Mouse (Mus musculus): ENCODE measurements around the gene Tab1.
"Not testable (repeated sequence)": the region's sequence is repeated elsewhere in the genome, so short reads cannot be mapped to it uniquely, and the experiment has no call there.

Tab1 gene

DNA sequence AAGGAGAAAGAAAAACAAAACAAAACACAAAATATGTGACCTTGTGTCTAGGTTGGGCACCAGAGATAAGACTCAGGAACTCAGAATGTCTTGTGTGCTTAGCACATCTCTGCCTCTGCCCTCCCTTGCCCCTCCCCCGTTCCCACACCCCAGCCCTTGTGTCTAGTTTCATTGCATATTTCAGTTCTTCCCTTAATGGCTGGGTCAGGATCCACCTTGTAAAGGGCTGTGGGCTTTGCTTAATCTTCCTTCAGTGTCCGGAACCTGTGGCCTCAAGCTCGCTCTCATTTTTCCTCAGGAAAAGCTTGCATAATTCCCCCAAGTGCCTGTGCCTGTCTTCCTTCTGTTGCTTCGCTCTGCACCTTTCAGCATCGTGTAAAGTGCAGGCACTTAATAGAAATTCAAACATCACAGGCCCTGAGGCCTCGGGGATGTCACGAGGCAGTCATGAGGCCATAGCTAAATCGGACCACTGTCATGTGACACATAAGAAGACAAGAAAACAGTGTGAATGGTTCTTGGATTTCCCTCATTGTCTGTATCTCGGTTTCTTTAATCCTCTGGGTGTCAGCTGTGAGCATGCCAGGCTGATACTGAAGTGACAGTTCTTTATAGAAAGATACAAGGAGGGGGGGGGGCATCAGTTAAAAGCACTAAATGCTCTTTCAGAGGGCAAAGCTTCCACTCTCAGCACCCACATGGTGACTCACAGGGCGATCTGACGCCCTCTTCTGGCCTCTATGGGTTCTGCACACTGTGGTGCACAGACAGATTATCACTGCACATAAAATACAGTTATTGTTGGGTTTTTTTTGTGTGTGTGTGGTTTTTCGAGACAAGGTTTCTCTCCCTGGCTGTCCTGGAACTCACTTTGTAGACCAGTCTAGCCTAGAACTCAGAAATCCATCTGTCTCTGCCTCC is 27.2 kb upstream of the Tab1 start:
- no peak for DNase-seq (ENCODE audit: extremely low read depth, low read depth)

DNA sequence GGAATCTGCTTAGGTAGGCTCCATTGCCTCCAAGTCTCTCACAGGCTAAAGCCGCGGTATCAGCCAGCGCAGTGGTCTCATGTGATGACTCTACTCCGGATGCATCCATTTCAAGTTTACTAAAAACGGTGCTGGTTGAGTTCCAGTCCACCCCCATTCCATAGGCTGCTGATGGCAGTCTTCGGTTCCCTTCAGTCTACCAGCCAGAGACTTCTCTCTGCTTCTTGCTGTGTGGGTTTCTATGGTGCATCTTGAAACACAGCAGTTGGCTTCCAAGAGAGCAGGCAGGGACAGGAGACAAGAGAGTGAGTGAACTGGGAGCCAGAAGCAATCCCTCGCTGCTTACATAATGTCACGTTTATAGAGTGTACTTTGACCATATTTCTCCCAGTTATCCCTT is 25.8 kb upstream of the Tab1 start:
- no peak for DNase-seq (ENCODE audit: extremely low read depth, low read depth)

DNA sequence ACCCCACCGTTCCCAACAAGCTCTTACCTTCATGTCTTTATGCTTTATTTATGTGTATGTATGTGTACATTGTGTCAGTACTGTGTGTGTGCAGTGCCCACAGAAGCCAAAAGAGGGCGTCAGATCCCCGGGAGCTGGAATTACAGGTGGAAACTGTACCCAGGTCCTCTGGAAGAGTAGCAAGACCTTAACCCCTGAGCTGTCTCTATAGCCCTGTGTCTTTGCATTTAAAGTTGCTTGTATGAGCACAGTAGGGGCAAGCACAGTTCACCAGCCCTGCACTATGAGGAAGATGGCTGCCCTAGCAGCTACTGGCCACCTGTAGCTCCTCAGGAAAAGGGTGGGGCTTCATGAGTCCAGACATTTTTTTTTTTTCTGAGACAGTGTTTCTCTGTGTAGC is 25.4 kb upstream of the Tab1 start:
- DNase-seq (ENCODE audit: extremely low read depth, low read depth): no peak

DNA sequence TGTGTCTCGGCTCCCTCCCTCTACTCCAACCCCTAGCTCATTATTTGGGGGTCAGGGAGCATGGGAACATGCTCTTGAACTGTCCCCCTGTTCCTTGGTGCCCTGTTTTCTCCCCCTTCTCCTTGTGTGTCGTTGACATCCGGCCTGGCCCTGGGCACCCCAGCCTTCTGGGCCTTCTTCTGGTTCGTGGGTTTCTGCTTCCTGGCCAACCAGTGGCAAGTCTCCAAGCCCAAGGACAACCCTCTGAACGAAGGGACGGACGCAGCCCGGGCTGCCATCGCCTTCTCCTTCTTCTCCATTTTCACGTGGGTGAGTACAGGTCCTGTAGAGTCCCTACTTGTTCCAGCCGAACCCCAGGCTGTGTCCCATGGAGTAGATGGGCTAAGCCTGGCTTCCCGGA is 21.5 kb upstream of the Tab1 start:
- DNase-seq (ENCODE audit: extremely low read depth, low read depth): no peak

DNA sequence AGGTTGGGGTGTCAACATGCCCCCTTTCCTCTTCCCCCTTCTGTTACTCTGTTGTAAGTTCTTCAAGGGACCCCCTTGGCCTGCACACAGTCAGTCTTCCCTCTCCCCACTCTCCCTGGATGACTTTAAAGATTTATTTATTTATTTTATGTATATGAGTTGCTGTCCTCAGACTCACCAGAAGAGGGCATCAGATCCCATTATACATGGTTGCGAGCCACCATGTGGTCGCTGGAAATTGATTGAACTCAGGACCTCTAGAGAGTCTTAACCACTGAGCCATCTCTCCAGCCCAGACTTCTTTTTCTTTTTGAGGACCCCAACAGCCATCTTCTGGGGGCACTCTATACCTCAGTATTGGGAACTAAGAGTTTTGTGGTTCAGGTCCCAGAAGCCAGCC is 20.4 kb upstream of the Tab1 start:
- no peak for DNase-seq (ENCODE audit: extremely low read depth, low read depth)

DNA sequence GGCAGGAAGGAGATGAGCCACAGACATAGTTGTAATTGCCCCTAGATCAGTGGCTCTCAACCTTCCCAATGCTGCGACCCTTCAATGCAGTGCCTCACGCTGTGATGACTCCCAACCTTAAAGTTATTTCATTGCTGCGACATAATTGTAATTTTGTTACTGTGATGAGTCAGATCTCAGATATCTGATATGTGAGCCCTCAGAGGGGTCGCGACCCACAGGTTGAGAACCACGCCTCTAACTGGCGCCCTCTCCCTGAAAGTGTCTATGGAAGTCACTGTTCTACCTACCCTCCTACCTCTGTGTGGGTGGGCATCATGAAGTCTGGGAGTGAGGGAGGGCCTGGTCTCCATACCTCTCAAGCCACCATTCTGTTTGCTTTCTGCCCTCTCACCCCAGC is 18.5 kb upstream of the Tab1 start:
- no peak for DNase-seq (ENCODE audit: extremely low read depth, low read depth)

DNA sequence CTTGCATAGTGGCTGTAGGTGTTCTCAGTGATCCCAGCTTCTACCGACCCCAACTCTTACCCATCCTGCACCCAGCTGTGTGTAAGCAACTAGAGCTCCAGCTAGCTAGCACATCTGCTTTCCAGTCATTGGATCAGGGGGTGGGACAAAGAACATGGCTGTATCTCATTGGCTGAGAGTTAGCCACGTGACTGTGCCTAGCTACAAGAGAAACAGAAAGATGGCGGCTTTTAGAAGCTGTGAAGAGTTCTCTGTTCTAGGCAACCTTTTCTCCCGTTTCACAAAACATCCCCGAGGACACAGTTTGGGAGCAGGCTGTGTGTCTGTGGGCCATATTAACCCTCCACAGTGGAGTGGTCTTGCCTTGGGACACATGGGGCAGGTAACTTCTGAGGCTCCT is 17.7 kb upstream of the Tab1 start:
- no peak for DNase-seq (ENCODE audit: extremely low read depth, low read depth)

DNA sequence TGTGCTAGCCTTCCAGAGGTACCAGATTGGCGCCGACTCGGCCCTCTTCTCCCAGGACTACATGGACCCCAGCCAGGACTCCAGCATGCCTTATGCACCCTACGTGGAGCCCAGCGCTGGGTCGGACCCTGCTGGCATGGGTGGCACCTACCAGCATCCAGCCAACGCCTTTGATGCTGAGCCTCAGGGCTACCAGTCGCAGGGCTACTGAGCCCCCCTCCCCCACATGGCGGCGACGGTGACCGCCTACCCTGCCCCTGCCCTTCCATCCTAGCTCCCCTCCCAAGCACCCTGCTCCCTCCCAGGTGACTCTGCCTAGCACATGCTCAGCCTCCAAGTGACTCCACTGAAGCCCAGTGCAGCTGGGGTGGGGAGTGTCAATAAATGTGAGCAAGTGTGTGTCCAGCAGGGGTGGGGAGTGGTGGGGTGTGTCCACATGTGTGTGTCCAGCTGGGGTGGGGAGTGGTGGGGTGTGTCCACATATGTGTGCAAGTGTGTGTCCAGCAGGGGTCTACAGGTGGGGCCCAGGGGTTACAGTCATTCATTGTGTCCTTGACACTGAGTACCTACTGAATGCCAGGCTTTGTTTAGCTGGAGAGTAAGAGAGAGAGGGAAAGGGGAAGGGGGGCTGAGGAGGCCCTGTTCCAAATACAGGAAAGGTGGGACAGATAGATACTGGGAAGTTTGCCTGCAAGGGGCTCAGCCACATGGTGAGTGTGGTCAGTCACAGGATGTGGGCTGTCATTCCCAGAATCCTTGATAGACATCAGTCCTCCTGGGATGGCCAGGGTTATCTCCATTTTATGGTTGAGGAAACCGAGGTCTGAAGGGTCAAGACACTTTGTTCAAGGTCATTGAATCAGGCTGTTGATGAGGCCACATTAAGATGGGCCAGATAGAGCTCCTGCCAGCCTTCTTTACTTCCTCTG is 16.8 kb upstream of the Tab1 start:
- no peak for DNase-seq (ENCODE audit: extremely low read depth, low read depth)

DNA sequence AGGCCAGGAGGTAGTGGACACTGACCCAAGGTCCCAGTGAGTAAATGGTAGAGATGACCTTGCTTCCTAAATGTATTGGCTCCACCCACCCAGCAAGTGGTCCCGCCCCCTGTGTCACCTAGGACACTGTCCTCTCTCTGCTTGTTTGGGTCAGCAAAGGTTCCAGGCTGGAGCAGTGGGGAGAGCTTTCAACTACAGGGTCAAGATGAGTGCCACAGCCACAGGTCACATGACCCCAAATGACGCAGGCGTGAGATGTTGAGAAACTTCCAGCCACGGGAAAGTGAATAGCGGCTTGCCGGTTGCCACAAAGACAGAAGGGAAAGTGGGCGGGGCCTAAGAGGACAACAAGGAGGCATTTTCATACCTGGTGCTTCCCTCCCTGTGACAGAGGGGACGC is 15.8 kb upstream of the Tab1 start:
- DNase-seq (ENCODE audit: extremely low read depth, low read depth): no peak

DNA sequence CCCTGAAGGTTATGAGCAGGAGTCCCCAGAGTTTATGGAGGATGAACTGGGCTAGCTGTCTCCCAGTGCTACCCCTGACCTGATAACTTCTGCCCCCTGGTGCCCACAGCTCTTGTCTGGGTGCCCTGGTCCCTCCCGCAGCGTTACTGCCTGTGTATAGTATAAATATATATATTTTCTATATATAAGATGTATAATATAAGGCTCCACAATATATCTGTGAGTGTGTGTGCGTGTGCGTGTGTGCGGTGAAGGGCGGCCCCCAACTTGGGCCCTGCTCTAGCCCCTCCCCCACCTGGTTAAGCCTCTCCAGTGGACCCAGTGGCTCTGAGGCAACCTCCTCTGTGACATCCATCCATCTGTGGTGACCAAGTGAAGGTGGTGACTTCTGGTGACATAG is 13.9 kb upstream of the Tab1 start:
- DNase-seq (ENCODE audit: extremely low read depth, low read depth): no peak

DNA sequence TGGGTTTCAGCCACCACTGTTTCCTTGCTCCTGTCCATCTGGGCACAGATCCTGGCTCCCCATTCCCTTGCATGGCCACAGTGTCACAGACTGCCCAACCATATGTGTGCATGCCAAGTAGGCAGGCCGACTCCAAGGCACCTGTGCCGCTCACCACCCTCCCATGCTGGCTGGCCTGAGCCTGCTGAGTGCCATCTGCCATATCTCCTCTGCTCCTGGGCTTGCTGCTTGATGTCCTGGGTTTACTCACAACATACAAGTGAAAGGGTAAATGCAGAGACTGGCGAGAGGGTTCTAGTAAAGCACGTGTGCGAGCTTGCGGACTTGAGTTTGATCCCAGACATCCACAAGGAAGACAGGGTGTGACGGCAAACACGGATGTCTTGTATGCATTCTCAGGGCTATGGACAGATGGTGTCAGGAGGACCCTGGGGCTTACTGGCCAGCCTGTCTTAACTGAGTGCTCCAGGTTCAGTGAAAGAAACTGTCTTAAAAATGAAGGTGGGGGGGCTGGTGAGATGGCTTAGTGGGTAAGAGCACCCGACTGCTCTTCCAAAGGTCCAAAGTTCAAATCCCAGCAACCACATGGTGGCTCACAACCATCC is 11.1 kb upstream of the Tab1 start:
- DNase-seq (ENCODE audit: extremely low read depth, low read depth): no peak

DNA sequence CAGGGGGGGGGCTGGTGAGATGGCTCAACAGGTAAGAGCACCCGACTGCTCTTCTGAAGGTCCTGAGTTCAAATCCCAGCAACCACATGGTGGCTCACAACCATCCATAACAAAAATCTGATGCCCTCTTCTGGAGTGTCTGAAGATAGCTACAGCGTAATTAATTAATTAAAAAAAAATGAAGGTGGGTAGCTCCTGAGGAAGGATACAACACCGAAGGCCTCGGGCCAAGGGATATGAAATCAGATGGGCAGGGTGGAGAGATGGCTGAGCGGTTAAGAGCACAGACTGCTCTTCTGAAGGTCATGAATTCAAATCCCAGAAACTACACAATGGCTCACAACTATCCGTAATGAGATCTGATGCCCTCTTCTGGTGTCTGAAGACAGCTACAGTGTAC is 10.5 kb upstream of the Tab1 start:
- not testable (repeated sequence) for DNase-seq (ENCODE audit: extremely low read depth, low read depth)

DNA sequence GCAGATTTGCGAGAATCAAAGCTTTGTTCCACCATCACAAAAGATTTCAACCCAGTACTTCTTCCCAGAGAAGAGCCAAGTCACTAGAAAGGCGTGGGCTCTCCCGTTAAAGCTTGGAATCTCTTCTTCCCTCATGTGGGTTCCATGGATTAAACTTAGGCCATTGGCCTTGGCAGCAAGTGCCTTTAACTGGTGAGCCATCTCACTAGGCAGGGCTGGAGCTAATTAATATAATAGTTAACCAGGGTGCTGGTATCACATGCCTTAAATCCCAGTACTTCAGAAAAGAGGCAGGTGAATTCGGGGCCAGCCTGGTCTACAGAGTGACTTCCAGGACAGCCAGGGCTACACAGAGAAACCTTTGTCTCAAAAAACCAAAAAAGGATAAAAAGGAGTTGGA is 8.3 kb upstream of the Tab1 start:
- no peak for DNase-seq (ENCODE audit: extremely low read depth, low read depth)

DNA sequence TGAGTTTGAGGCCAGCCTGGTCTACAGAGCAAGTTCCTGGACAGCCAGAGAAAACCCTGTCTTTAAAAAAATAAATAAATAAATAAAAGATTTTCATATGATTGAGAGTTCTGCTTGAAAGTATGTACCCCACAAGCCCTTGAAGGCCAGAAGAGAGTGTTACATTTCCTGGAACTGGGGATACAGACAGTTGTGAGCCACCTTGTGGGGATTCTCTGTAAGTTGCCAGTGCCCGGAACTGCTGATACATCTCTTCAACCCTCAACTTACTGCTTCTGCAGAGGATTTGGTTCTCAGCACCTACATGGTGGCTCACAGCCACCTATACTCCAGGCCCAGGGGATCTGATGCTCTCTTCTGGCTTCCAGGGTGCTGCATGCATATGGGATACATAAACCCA is 5.7 kb upstream of the Tab1 start:
- DNase-seq (ENCODE audit: extremely low read depth, low read depth): no peak

DNA sequence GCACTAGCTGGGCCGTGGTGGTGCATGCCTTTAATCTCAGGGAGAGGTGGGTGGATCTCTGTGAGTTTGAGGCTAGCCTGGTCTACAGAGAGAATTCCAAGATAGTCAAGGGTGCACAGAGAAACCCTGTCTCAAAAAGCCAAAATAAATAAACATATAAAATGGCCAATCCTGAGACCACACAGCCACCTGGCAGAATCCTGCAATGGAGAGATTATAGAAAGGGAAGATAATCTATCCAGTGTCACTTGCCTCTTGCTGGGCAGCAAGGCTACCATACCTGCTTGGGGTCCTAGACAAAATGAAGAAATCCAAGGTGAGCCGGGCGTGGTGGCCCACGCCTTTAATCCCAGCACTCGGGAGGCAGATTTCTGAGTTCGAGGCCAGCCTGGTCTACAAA is 2.9 kb upstream of the Tab1 start:
- no peak for DNase-seq (ENCODE audit: extremely low read depth, low read depth)

DNA sequence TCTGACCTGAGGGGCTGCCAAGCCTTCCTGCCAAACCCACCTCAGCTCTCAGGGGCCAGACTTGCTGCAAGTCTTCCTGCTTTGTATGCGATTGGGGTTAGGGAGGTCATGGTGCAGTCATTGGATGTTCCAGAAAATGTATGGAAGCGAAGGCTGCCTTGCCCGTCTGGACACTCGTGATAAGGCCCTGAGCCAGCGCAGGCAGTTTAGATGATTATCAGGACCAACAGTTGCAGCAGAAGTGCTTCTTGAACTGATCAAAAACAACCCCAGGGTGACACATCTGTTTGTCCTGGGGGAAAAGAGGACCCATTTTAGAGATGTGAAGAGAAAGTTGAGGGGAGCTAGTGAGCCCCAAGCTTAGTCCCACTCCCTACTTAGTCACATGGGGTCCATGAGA is 2.2 kb upstream of the Tab1 start:
- peak; percentile 77 for DNase-seq (ENCODE audit: extremely low read depth, low read depth)

DNA sequence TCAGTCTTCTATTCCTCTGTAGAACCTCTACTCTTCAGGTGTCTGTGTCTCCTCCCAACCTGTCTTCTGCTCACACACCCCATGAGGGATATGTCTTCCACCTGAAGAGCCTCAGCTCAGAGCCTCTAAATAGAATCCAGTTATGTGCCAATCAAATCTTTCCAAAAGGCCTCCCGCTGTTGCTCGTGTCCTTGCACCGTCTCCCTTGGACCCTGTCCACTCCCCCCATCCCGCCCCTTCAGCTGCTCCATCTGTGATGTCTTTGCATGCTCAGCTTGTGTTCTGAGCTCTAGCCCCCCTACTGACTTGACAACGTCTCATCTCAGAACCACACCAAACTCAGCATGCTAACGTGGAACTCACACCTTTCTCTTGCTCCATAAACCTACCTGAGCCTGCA is 1.5 kb upstream of the Tab1 start:
- no peak for DNase-seq (ENCODE audit: extremely low read depth, low read depth)

DNA sequence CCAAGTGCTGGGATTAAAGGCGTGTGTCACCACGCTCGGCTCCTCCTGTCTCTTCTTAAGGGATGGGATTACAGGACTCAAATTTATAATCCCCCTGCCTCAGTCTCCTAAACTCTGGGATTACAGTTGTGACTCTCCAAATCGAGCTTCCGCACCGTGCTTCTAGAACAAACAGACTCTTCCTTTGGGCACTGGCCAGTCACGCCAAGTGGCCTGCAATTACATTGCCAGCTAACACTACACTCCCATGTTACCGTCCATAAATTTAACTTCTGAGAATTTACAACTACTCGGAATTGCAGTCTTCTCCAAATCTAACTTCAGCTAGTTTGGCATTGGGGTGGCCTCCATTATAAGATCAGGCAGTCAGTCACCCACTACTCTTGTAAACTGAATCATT is 475 bp upstream of the Tab1 start:
- no peak for DNase-seq (ENCODE audit: extremely low read depth, low read depth)

DNA sequence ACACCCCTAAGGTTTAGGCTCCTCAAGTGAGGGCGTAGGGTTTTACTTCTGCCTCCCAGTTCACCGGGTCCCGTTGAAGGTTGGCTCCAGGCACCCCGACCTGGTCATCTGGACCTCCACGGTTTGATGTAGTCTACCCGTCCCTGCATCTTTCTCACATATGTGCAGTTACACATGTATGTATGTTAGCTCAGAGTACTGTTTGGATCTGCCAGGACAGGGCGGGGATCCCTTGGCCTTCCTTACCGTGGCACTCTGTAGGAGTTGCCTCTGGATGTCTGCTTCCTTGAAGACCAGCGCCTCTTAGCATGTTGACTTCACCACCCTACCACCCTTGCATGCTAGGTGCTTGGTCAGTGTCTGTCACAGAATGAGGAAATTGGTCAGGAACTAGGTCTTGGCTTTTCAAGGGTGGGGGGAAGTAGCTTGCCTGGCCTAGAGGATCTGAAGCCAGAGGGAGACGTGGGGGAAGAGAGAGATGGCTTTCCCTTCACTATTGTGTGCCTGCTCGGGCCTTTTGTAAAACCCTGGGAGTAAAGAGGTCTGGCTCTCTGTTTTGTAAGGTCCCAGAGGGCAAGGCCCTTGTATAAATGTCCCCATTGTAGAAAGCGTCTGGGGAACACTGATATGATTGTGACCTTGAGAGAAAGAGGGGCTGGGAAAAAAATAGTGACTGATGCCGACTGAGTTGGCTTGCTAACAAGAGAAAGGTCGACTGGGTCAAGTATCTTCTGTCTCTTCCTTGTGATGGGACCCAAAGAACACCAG is 939 bp downstream of the Tab1 start:
- DNase-seq (ENCODE audit: extremely low read depth, low read depth): peak; percentile 73

DNA sequence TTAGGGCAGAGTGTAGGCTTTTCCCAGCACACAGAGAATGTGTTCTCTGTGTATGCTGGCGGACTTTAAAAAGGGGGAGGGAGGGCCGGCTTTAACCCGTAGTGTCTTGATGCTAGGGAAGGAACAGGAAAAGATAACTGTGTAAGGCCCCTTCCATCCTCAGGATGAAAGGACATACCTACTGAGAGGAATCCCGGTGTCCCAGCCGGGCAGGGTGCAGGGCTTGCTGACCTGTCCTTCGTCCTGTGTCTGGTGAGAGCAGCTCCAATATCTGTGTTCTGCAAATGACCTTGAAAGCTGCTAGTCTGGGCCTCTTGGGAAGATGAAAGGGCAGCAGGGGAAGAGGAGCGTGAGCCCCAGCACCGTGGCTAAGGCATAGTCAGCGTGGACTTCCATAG is 1.5 kb downstream of the Tab1 start:
- no peak for DNase-seq (ENCODE audit: extremely low read depth, low read depth)

DNA sequence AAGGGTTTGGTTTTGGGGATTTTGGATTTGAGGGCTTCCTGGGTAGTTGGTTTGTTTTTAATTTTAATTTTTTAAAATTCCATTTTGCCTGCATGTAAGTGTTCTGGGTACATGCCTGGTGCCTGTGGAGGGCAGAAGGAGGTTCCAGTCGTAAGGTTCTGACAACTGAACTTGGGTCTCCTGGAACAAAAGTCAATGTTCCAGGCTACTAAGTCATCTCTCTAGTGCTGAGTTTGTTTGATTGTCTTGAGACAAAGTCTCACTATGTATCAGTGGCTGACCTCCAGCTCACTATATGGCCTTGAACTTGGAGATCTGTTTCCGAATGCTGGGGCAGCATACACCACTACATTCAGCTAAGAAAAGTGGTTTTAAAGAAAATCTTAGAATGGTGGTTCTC is 2.6 kb downstream of the Tab1 start:
- DNase-seq (ENCODE audit: extremely low read depth, low read depth): no peak
